Mouse (Mus musculus) brown adipose tissue, adult 24 weeks (tissue): ENCODE results near the gene Vmn1r28. TPM values are rescaled to one million over a fixed set of nuclear protein-coding genes. Genes with fewer than 3 reads are reported as not detected.
"Not testable (repeated sequence)": the region's sequence is repeated elsewhere in the genome, so short reads cannot be mapped to it uniquely, and the experiment has no call there.

ENCODE experiments used
- H3K27ac ChIP-seq: fragments of 200-500 bp; replicated peaks from 2 replicates; pipeline ENCODE4 v1.5.1; 2012; ENCODE audit warnings: low read depth, mild to moderate bottlenecking, low read length
- H3K4me1 ChIP-seq: fragments of 200-500 bp; 2 replicates; pipeline ENCODE4 v1.6.1; 2012; ENCODE audit warnings: low read length, mixed read lengths; ENCODE audit not compliant: control insufficient read depth, insufficient read depth, insufficient read length
- H3K4me3 ChIP-seq: fragments of 200-500 bp; 2 replicates; pipeline ENCODE4 v1.5.1; 2012; ENCODE audit warnings: low read depth, mild to moderate bottlenecking, low read length, moderate library complexity; ENCODE audit not compliant: insufficient read depth
- polyA plus RNA-seq: library from polyadenylated mRNA; stranded (reverse); fragments of >200 nt; gene quantifications from 2 replicates; pipeline ENCODE4 v1.2.4, GENCODE M21; 2012; ENCODE audit not compliant: missing spikeins, insufficient read depth, insufficient read length

Vmn1r28 gene
- not detected in 2 replicates for polyA plus RNA-seq

- no peak within 1 kb of the TSS for H3K27ac ChIP-seq
- H3K4me3 ChIP-seq: no peak within 1 kb of the TSS
- no peaks in the 10 kb centered on the region for H3K4me1 ChIP-seq
These were observed at the start of gene Vmn1r28 for GRCm38 (mm10) chr6:58261737-58262136. Vmn1r28 (plus strand) TSS chr6:58262037.

- H3K4me1 ChIP-seq: no peaks in the 10 kb centered on the region
- no peak overlapping the region for H3K27ac ChIP-seq
- H3K4me3 ChIP-seq: no peak overlapping the region
These were observed 45.7 kb upstream of the Vmn1r28 start for GRCm38 (mm10) chr6:58216119-58216518.

- no peak within 1 kb of the TSS for H3K4me3 ChIP-seq
- no peak within 1 kb of the TSS for H3K27ac ChIP-seq
- no peaks in the 10 kb centered on the region for H3K4me1 ChIP-seq
These were observed 43.1 kb upstream of the Vmn1r28 start, which contains the start of gene Vmn1r27 for GRCm38 (mm10) chr6:58218721-58219120. Vmn1r27 (minus strand) TSS chr6:58218821.

- not testable (repeated sequence) for H3K27ac ChIP-seq, H3K4me3 ChIP-seq, H3K4me1 ChIP-seq
These were observed 17.8 kb downstream of the Vmn1r28 start for GRCm38 (mm10) chr6:58279661-58280060.

- Histone ChIP-seq H3K27ac (no peak overlapping the region), H3K4me1 (no peaks in the 10 kb centered on the region), H3K4me3 (no peak overlapping the region)
These were observed 30.4 kb downstream of the Vmn1r28 start for GRCm38 (mm10) chr6:58292201-58292600.

GRCm38 (mm10) chr6:58298511-58298910 lies 36.7 kb downstream of the Vmn1r28 start:
- not testable (repeated sequence) for H3K27ac ChIP-seq

GRCm38 (mm10) chr6:58301249-58301648 lies 39.4 kb downstream of the Vmn1r28 start, which contains the start of gene Vmn1r29:
Vmn1r29 (plus strand) TSS chr6:58301549.
- Histone ChIP-seq H3K27ac (no peak within 1 kb of the TSS), H3K4me1 (no peaks in the 10 kb centered on the region), H3K4me3 (no peak within 1 kb of the TSS)

More at GRCm38 (mm10) chr6:58298511-58298910, 36.7 kb downstream of the Vmn1r28 start:
- H3K4me3 ChIP-seq, H3K4me1 ChIP-seq: not testable (repeated sequence)

Other genes starting within 250 kb of the Vmn1r28 start
- not detected in 2 replicates for gene Vmn1r26, start 246.9 kb upstream of the Vmn1r28 start, polyA plus RNA-seq
- not detected in 2 replicates for gene Vmn1r27, start 43.2 kb upstream of the Vmn1r28 start, polyA plus RNA-seq
- not detected in 2 replicates for gene Vmn1r29, start 39.5 kb downstream of the Vmn1r28 start, polyA plus RNA-seq
- gene Vmn1r30, start 181.3 kb downstream of the Vmn1r28 start, polyA plus RNA-seq: not detected in 2 replicates
- gene Vmn1r31, start 213.3 kb downstream of the Vmn1r28 start, polyA plus RNA-seq: not detected in 2 replicates